Mouse (Mus musculus) heart, adult 2 months (tissue): ENCODE data around the gene Ctdspl.

ENCODE experiments used
- CTCF ChIP-seq: fragments of 200-600 bp; IDR thresholded peaks from 2 replicates; pipeline ENCODE4 v1.8.1; 2022; ENCODE audit warnings: antibody characterized with exemption, mild to moderate bottlenecking, moderate library complexity
- EP300 ChIP-seq: fragments of 200-500 bp; IDR thresholded peaks from 2 replicates; pipeline ENCODE4 v1.6.1; 2011; ENCODE audit warnings: low read depth, low read length, control low read depth; ENCODE audit not compliant: insufficient read depth
- POLR2A ChIP-seq: fragments of 200-500 bp; IDR thresholded peaks from 2 replicates; pipeline ENCODE4 v1.6.1; 2011; ENCODE audit warnings: mild to moderate bottlenecking, low read depth, low read length, control low read depth; ENCODE audit not compliant: insufficient read depth

DNA sequence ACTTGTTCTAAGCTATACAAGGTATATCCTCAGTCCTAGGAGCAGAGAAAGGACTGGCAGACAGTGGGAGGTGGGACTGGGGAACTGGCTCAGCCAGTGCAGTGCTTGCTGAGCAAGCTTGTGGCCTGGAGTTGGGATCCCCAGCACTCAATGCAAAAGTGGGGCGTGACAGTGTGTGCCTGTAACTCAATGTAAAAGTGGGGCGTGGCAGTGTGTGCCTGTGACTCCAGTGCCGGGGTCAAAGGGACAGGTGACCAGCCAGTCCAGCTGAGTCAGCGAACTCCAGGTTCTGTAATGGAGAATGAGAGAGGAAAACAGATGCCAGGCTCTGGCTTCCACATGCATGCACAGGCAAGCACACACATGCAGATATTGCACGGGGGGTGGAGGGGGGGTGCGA is 69.3 kb downstream of the Ctdspl start:
- TF ChIP-seq POLR2A: no peak
- TF ChIP-seq CTCF: no peak
- TF ChIP-seq EP300: no peak
